Mouse (Mus musculus): ENCODE data around the gene Nipa1.
A peak's percentile ranks its signal among the peaks of the same experiment; 100 is the strongest.
"Not testable (repeated sequence)": the region's sequence is repeated elsewhere in the genome, so short reads cannot be mapped to it uniquely, and the experiment has no call there.

The Nipa1 gene

GRCm38 (mm10) chr7:56019930-56020253 lies at the start of gene Nipa1:
Nipa1 (minus strand) TSS chr7:56019954.
- no peak for DNase-seq

- DNase-seq, result no peak
Observed at GRCm38 (mm10) chr7:56066634-56067033, 46.9 kb upstream of the Nipa1 start.

- no peak for DNase-seq
Observed at GRCm38 (mm10) chr7:56066136-56066535, 46.4 kb upstream of the Nipa1 start.

- no peak for DNase-seq
Observed at GRCm38 (mm10) chr7:56064876-56065275, 45.1 kb upstream of the Nipa1 start.

GRCm38 (mm10) chr7:56055338-56055737 lies 35.6 kb upstream of the Nipa1 start:
- no peak for DNase-seq

- no peak for DNase-seq
Observed at GRCm38 (mm10) chr7:56052996-56053395, 33.2 kb upstream of the Nipa1 start.

- DNase-seq, result peak; percentile 23 to 25
Observed at GRCm38 (mm10) chr7:56050487-56050911, 30.7 kb upstream of the Nipa1 start.

GRCm38 (mm10) chr7:56049831-56050321 lies 30.1 kb upstream of the Nipa1 start, which contains the start of gene Herc2:
Herc2 (plus strand) TSS chr7:56050196.
- peak; percentile 99 to 100 for DNase-seq

- DNase-seq, result no peak
Observed at GRCm38 (mm10) chr7:56047178-56047577, 27.4 kb upstream of the Nipa1 start.

- DNase-seq, result no peak
Observed at GRCm38 (mm10) chr7:56044267-56044629, 24.5 kb upstream of the Nipa1 start.

- no peak for DNase-seq
Observed at GRCm38 (mm10) chr7:56043577-56044266, 24.0 kb upstream of the Nipa1 start.

GRCm38 (mm10) chr7:56042353-56042752 lies 22.6 kb upstream of the Nipa1 start:
- peak; percentile 64 to 78 for DNase-seq

- DNase-seq, result no peak
Observed at GRCm38 (mm10) chr7:56023586-56023985, 3.8 kb upstream of the Nipa1 start.

GRCm38 (mm10) chr7:56018972-56019929 lies 503 bp downstream of the Nipa1 start:
- peak; percentile 70 to 79 for DNase-seq

- DNase-seq, result peak in 1 of 2 experiments; percentile 11
Observed at GRCm38 (mm10) chr7:56018446-56018971, 1.2 kb downstream of the Nipa1 start.

GRCm38 (mm10) chr7:56017761-56018160 lies 2.0 kb downstream of the Nipa1 start:
- DNase-seq, result no peak

GRCm38 (mm10) chr7:56015837-56016236 lies 3.9 kb downstream of the Nipa1 start:
- DNase-seq, result no peak

GRCm38 (mm10) chr7:56015172-56015571 lies 4.6 kb downstream of the Nipa1 start:
- no peak for DNase-seq

- not testable (repeated sequence) for DNase-seq
Observed at GRCm38 (mm10) chr7:56014002-56014702, 5.6 kb downstream of the Nipa1 start.

GRCm38 (mm10) chr7:56013261-56014001 lies 6.3 kb downstream of the Nipa1 start:
- DNase-seq, result no peak

GRCm38 (mm10) chr7:56011018-56011333 lies 8.8 kb downstream of the Nipa1 start:
- no peak for DNase-seq

- no peak for DNase-seq
Observed at GRCm38 (mm10) chr7:56010318-56011017, 9.3 kb downstream of the Nipa1 start.

Measured in lung, postnatal 4 days (tissue).